Comparison of ENCODE assay signal across 9 mouse cellular contexts in genomic region chr4:148902919-148903727, GRCm38 (mm10).
DNase-seq lines count a peak whose midpoint lies in the region; ATAC-seq and TF ChIP-seq lines count a peak whose summit lies in the region.
"Had no signal": no experiment of that assay in that cellular context is flagged by ENCODE, and none has a peak within 500 bp of the region (broad histone marks: within the 10 kb centered on the region; RNA-seq: fewer than 3 reads in every experiment).

No protein-coding gene starts in this region.

- H3K4me3 ChIP-seq in E14TG2a.4 (replicated peaks; ENCODE audit: low read length) = no peak overlapping the region
- no peak overlapping the region for H3K4me3 ChIP-seq in hindbrain, postnatal 0 days (ENCODE audit: low read length)

- H3K27me3 ChIP-seq in E14TG2a.4 (ENCODE audit: insufficient read depth, low read length) = peaks cover 32% of the 10 kb centered on the region
- peaks cover 30% of the 10 kb centered on the region for H3K27me3 ChIP-seq in hindbrain, postnatal 0 days (ENCODE audit: insufficient read depth, low read length)

- H3K27ac ChIP-seq in hindbrain, postnatal 0 days = no peak overlapping the region
- H3K27ac ChIP-seq: liver, embryonic 15.5 days had no signal

- peak; percentile 81 for DNase-seq in CD4-positive, CD25-positive, alpha-beta regulatory T cell, adult 2 months (ENCODE audit: low read depth, low spot score)
- peak; percentile 78 for DNase-seq in fat pad, adult 2 months (ENCODE audit: extremely low read depth, low read depth, low spot score)
- DNase-seq in hindbrain, postnatal 0 days (ENCODE audit: low spot score) = no peak
- peak; percentile 85 for DNase-seq in lung, postnatal 10 days
- peak; percentile 23 to 59 for DNase-seq in spleen, postnatal 14 days (ENCODE audit: low spot score in 2 of 2)
- no peak for DNase-seq in left cerebral cortex, postnatal 25 days (ENCODE audit: low spot score in 2 of 2)

- H3K4me1 ChIP-seq in E14TG2a.4 (replicated peaks; ENCODE audit: low read depth, low read length) = peaks cover 57% of the 10 kb centered on the region
- H3K4me1 ChIP-seq in hindbrain, postnatal 0 days (ENCODE audit: insufficient read depth, low read length) = 0 out of 2 replicates have a peak, but pooled peaks cover 4% of the 10 kb centered on the region

- H3K9ac ChIP-seq in hindbrain, postnatal 0 days (replicated peaks; ENCODE audit: low read length) = no peak overlapping the region
- H3K9ac ChIP-seq: liver, embryonic 15.5 days had no signal

- no peak for ATAC-seq in CD4-positive, CD25-positive, alpha-beta regulatory T cell, adult 4 months
- ATAC-seq in hindbrain, postnatal 0 days = no peak

- intact Hi-C loops in left cerebral cortex, postnatal 25 days (cut with DNase I) = no loop called here

- no peak overlapping the region for H3K4me2 ChIP-seq in hindbrain, postnatal 0 days (ENCODE audit: low read depth, low read length)
- H3K4me2 ChIP-seq: liver, embryonic 15.5 days had no signal

- no peaks in the 10 kb centered on the region for H3K36me3 ChIP-seq in E14TG2a.4 (ENCODE audit: insufficient read depth, low read length)
- no peaks in the 10 kb centered on the region for H3K36me3 ChIP-seq in hindbrain, postnatal 0 days (ENCODE audit: insufficient read depth, low read length)
- H3K36me3 ChIP-seq: liver, embryonic 15.5 days had no signal

- peaks cover 15% of the 10 kb centered on the region for H3K9me3 ChIP-seq in E14TG2a.4 (ENCODE audit: low read length)
- no peaks in the 10 kb centered on the region for H3K9me3 ChIP-seq in hindbrain, postnatal 0 days (ENCODE audit: low read length)
- H3K9me3 ChIP-seq: liver, embryonic 15.5 days had no signal

- 32% methylated on average over 8 of the region's 8 CpGs for WGBS in hindbrain, postnatal 0 days

- peak; percentile 36 for TF ChIP-seq CTCF in E14TG2a.4 (conservative IDR thresholded peaks at IDR 0.05; ENCODE audit: low read length)
- peak; percentile 53; the same call in 1 of the 2 replicates for TF ChIP-seq CTCF in hindbrain, postnatal 0 days (IDR thresholded peaks at IDR 0.05; ENCODE audit: low read depth)

Comparison
In these comparisons a context has a peak if more than half of its experiments do, and no peak if none do; other contexts are left out.
1. DNase-seq: peak in CD4-positive, CD25-positive, alpha-beta regulatory T cell, adult 2 months (single experiment), fat pad, adult 2 months (single experiment), lung, postnatal 10 days (single experiment) and spleen, postnatal 14 days (2 of 2); none in hindbrain, postnatal 0 days (single experiment) and left cerebral cortex, postnatal 25 days (0 of 2).